Mouse (Mus musculus) liver, postnatal 0 days (tissue): ENCODE measurements around the gene Uts2r. TPM values are rescaled to one million over a fixed set of nuclear protein-coding genes. Genes with fewer than 3 reads are reported as not detected.

Experiments used
- ATAC-seq: fragments of 200-750 bp; cut with Nextera tagmentation; 2 replicates; pipeline ENCODE4 v1.8.0; 2017; ENCODE audit warnings: mild to moderate bottlenecking, moderate library complexity
- DNase-seq: peaks from one replicate; pipeline ENCODE4 v3.0.0-alpha.2; 2016
- H3K27ac ChIP-seq: fragments of 300-500 bp; sonication (generic); 2 replicates; pipeline ENCODE4 v1.5.1; 2014; ENCODE audit warnings: antibody characterized with exemption, moderate library complexity, mild to moderate bottlenecking, low read depth
- H3K27me3 ChIP-seq: fragments of 300-500 bp; sonication (generic); 2 replicates; pipeline ENCODE4 v1.6.1; 2014; ENCODE audit warnings: low read length, control low read depth, mixed read lengths; ENCODE audit not compliant: insufficient read depth
- H3K36me3 ChIP-seq: fragments of 300-500 bp; sonication (generic); replicated peaks from 2 replicates; pipeline ENCODE4 v1.6.1; 2014; ENCODE audit warnings: mild to moderate bottlenecking, control low read depth, low read length, moderate library complexity, mixed read lengths; ENCODE audit not compliant: insufficient read depth
- H3K4me1 ChIP-seq: fragments of 300-500 bp; sonication (generic); 2 replicates; pipeline ENCODE4 v1.6.1; 2014; ENCODE audit warnings: antibody characterized with exemption, mild to moderate bottlenecking, control low read depth; ENCODE audit not compliant: insufficient read depth
- H3K4me2 ChIP-seq: fragments of 300-500 bp; sonication (generic); 2 replicates; pipeline ENCODE4 v1.6.1; 2014; ENCODE audit warnings: low read depth, mild to moderate bottlenecking, low read length, moderate library complexity, mixed read lengths
- H3K4me3 ChIP-seq: fragments of 300-500 bp; sonication (generic); 2 replicates; pipeline ENCODE4 v1.5.1; 2014; ENCODE audit warnings: low read depth, low read length
- H3K9ac ChIP-seq: fragments of 300-500 bp; sonication (generic); replicated peaks from 2 replicates; pipeline ENCODE4 v1.6.1; 2014; ENCODE audit warnings: mild to moderate bottlenecking, moderate library complexity
- H3K9me3 ChIP-seq: fragments of 300-500 bp; sonication (generic); 2 replicates; pipeline ENCODE4 v1.6.1; 2016; ENCODE audit warnings: mild to moderate bottlenecking, control low read depth, low read length, mixed read lengths
- CTCF ChIP-seq: sonication (generic); IDR thresholded peaks from 2 replicates; pipeline ENCODE4 v1.5.1; 2016; ENCODE audit warnings: antibody characterized with exemption, low read depth
- EP300 ChIP-seq: IDR thresholded peaks from 2 replicates; pipeline ENCODE4 v1.6.1; 2016; ENCODE audit warnings: antibody characterized with exemption, low read depth, mild to moderate bottlenecking
- WGBS: fragments of 180-500 bp; shearing (Covaris S2); extraction: QIAGEN DNeasy Blood & Tissue Kit; methylation state at CpG from one replicate; pipeline ENCODE4 v1.1.7; 2014; ENCODE audit not compliant: insufficient replicate concordance; 5-methylcytosine and 5-hydroxymethylcytosine counted together
- polyA plus RNA-seq: library from polyadenylated mRNA; unstranded; fragments of >200 nt; fragmentation: Nextera tagmentation; extraction: Ambion mirVana; gene quantifications from 2 replicates; pipeline ENCODE4 v1.2.1, GENCODE M21; 2015

Gene Uts2r
- polyA plus RNA-seq, 1 experiment from 2014 or later, result not detected

GRCm38 (mm10) chr11:121148193-121148592 is 11.9 kb upstream of the Uts2r start:
- H3K4me2 ChIP-seq, result no peak overlapping the region
- WGBS, result 67% methylated on average over 3 of the region's 3 CpGs
- no peak for DNase-seq
- TF ChIP-seq CTCF, result peak; percentile 43; the same call in 1 of the 2 replicates
- no peak for TF ChIP-seq EP300
- H3K4me3 ChIP-seq, result no peak overlapping the region
- H3K36me3 ChIP-seq, result no peaks in the 10 kb centered on the region
- no peak overlapping the region for H3K27ac ChIP-seq
- no peaks in the 10 kb centered on the region for H3K27me3 ChIP-seq
- no peak overlapping the region for H3K9ac ChIP-seq
- no peaks in the 10 kb centered on the region for H3K9me3 ChIP-seq
- peaks cover 2% of the 10 kb centered on the region for H3K4me1 ChIP-seq
- no peak for ATAC-seq

GRCm38 (mm10) chr11:121154203-121154602 is 5.9 kb upstream of the Uts2r start:
- WGBS, result 58% methylated on average over 4 of the region's 4 CpGs
- H3K9ac ChIP-seq, result no peak overlapping the region
- H3K27me3 ChIP-seq, result peaks cover 29% of the 10 kb centered on the region
- H3K9me3 ChIP-seq, result no peaks in the 10 kb centered on the region
- ATAC-seq (no peak), DNase-seq (no peak)
- no peaks in the 10 kb centered on the region for H3K4me1 ChIP-seq
- H3K4me2 ChIP-seq, result no peak overlapping the region
- H3K4me3 ChIP-seq, result no peak overlapping the region
- H3K36me3 ChIP-seq, result no peaks in the 10 kb centered on the region
- no peak overlapping the region for H3K27ac ChIP-seq
- TF ChIP-seq CTCF (no peak), EP300 (no peak)

- Histone ChIP-seq H3K9me3 (no peaks in the 10 kb centered on the region), H3K9ac (no peak overlapping the region), H3K36me3 (no peaks in the 10 kb centered on the region), H3K4me1 (no peaks in the 10 kb centered on the region), H3K4me2 (peak overlapping the region; percentile 54), H3K27me3 (peaks cover 29% of the 10 kb centered on the region), H3K27ac (no peak overlapping the region), H3K4me3 (peak overlapping the region; percentile 19)
- ATAC-seq (peak; percentile 31; the same call in 1 of the 2 replicates), DNase-seq (peak; percentile 32)
- WGBS, result 3% methylated on average over 45 of the region's 45 CpGs
- TF ChIP-seq EP300, result no peak
Observed at GRCm38 (mm10) chr11:121156411-121156891, 3.6 kb upstream of the Uts2r start.

- no peaks in the 10 kb centered on the region for H3K4me1 ChIP-seq
- H3K9ac ChIP-seq, result no peak overlapping the region
- peaks cover 20% of the 10 kb centered on the region for H3K27me3 ChIP-seq
- no peaks in the 10 kb centered on the region for H3K36me3 ChIP-seq
- H3K4me2 ChIP-seq, result no peak overlapping the region
- H3K9me3 ChIP-seq, result no peaks in the 10 kb centered on the region
- no peak overlapping the region for H3K27ac ChIP-seq
- H3K4me3 ChIP-seq, result no peak overlapping the region
- ATAC-seq (no peak), DNase-seq (no peak)
- WGBS, result 85% methylated on average over 26 of the region's 26 CpGs
- TF ChIP-seq CTCF (no peak), EP300 (no peak)
Observed at GRCm38 (mm10) chr11:121160636-121161346, 720 bp downstream of the Uts2r start.

GRCm38 (mm10) chr11:121163751-121164150 is 3.7 kb downstream of the Uts2r start:
- no peaks in the 10 kb centered on the region for H3K27me3 ChIP-seq
- no peaks in the 10 kb centered on the region for H3K4me1 ChIP-seq
- no peaks in the 10 kb centered on the region for H3K36me3 ChIP-seq
- no peak for ATAC-seq
- TF ChIP-seq CTCF (no peak), EP300 (no peak)
- no peak overlapping the region for H3K27ac ChIP-seq
- H3K4me2 ChIP-seq, result no peak overlapping the region
- H3K9ac ChIP-seq, result no peak overlapping the region
- WGBS, result 73% methylated on average over 4 of the region's 4 CpGs
- no peaks in the 10 kb centered on the region for H3K9me3 ChIP-seq
- no peak for DNase-seq
- no peak overlapping the region for H3K4me3 ChIP-seq

- H3K4me3 ChIP-seq, result no peak overlapping the region
- no peak for DNase-seq
- no peaks in the 10 kb centered on the region for H3K9me3 ChIP-seq
- no peak for TF ChIP-seq CTCF
- no peak for TF ChIP-seq EP300
- no peaks in the 10 kb centered on the region for H3K27me3 ChIP-seq
- no peak overlapping the region for H3K9ac ChIP-seq
- 76% methylated on average over 5 of the region's 5 CpGs for WGBS
- no peak for ATAC-seq
- no peak overlapping the region for H3K4me2 ChIP-seq
- H3K4me1 ChIP-seq, result no peaks in the 10 kb centered on the region; the same call in 1 of the 2 replicates
- H3K36me3 ChIP-seq, result no peaks in the 10 kb centered on the region
- no peak overlapping the region for H3K27ac ChIP-seq
Observed at GRCm38 (mm10) chr11:121173203-121173602, 13.1 kb downstream of the Uts2r start.
